Mouse (Mus musculus) liver, embryonic 15.5 days (tissue): ENCODE data around the gene Cwc22. TPM values are rescaled to one million over a fixed set of nuclear protein-coding genes. Genes with fewer than 3 reads are reported as not detected.
"Not testable (repeated sequence)": the region's sequence is repeated elsewhere in the genome, so short reads cannot be mapped to it uniquely, and the experiment has no call there.

Experiments
- ATAC-seq: fragments of 200-750 bp; cut with Nextera tagmentation; 2 replicates; pipeline ENCODE4 v1.8.0; 2017; ENCODE audit warnings: moderate number of reproducible peaks, mild to moderate bottlenecking, moderate library complexity; ENCODE audit not compliant: insufficient read depth
- H3K27ac ChIP-seq: fragments of 300-500 bp; sonication (generic); replicated peaks from 2 replicates; pipeline ENCODE4 v1.5.1; 2015; ENCODE audit warnings: mild to moderate bottlenecking, inconsistent platforms
- H3K27me3 ChIP-seq: fragments of 300-500 bp; sonication (generic); 2 replicates; pipeline ENCODE4 v1.6.1; 2015; ENCODE audit warnings: mild to moderate bottlenecking, inconsistent platforms
- H3K36me3 ChIP-seq: fragments of 300-500 bp; sonication (generic); replicated peaks from 2 replicates; pipeline ENCODE4 v1.6.1; 2015; ENCODE audit warnings: moderate library complexity, mild to moderate bottlenecking, inconsistent platforms
- H3K4me1 ChIP-seq: fragments of 300-500 bp; sonication (generic); replicated peaks from 2 replicates; pipeline ENCODE4 v1.6.1; 2015; ENCODE audit warnings: inconsistent platforms
- H3K4me2 ChIP-seq: fragments of 300-500 bp; sonication (generic); 2 replicates; pipeline ENCODE4 v1.6.1; 2015; ENCODE audit warnings: moderate library complexity, mild to moderate bottlenecking, inconsistent platforms
- H3K4me3 ChIP-seq: fragments of 300-500 bp; sonication (generic); replicated peaks from 2 replicates; pipeline ENCODE4 v1.5.1; 2015; ENCODE audit warnings: mild to moderate bottlenecking, inconsistent platforms
- H3K9ac ChIP-seq: fragments of 300-500 bp; sonication (generic); 2 replicates; pipeline ENCODE4 v1.6.1; 2015; ENCODE audit warnings: moderate library complexity, mild to moderate bottlenecking, inconsistent platforms
- H3K9me3 ChIP-seq: fragments of 300-500 bp; sonication (generic); replicated peaks from 2 replicates; pipeline ENCODE4 v1.6.1; 2016; ENCODE audit warnings: inconsistent platforms
- WGBS: fragments of 180-500 bp; shearing (Covaris S2); methylation state at CpG from one replicate; pipeline ENCODE4 v1.1.7; 2015; ENCODE audit warnings: mixed read lengths; ENCODE audit not compliant: insufficient replicate concordance; 5-methylcytosine and 5-hydroxymethylcytosine counted together
- polyA plus RNA-seq: library from polyadenylated mRNA; unstranded; fragments of >200 nt; fragmentation: Nextera tagmentation; extraction: Ambion mirVana; gene quantifications from 2 replicates; pipeline ENCODE4 v1.2.1, GENCODE M21; 2015

Gene Cwc22
- polyA plus RNA-seq, 1 experiment from 2014 or later = 11.7 TPM

GRCm38 (mm10) chr2:77895906-77896570, 50.1 kb downstream of the Cwc22 start:
- ATAC-seq, H3K9me3 ChIP-seq, H3K4me1 ChIP-seq, H3K9ac ChIP-seq, H3K4me2 ChIP-seq, H3K4me3 ChIP-seq, H3K27ac ChIP-seq, H3K27me3 ChIP-seq: not testable (repeated sequence)
- 86% methylated on average over 16 of the region's 16 CpGs for WGBS
- peaks cover 56% of the 10 kb centered on the region for H3K36me3 ChIP-seq

GRCm38 (mm10) chr2:77894896-77895295, 51.3 kb downstream of the Cwc22 start:
- WGBS = 80% methylated on average over 8 of the region's 8 CpGs
- H3K4me2 ChIP-seq = no peak overlapping the region
- no peak overlapping the region for H3K27ac ChIP-seq
- no peak overlapping the region for H3K9ac ChIP-seq
- H3K9me3 ChIP-seq = no peaks in the 10 kb centered on the region
- no peaks in the 10 kb centered on the region for H3K4me1 ChIP-seq
- H3K27me3 ChIP-seq = no peaks in the 10 kb centered on the region
- no peak overlapping the region for H3K4me3 ChIP-seq
- peaks cover 49% of the 10 kb centered on the region for H3K36me3 ChIP-seq
- no peak for ATAC-seq

- 87% methylated on average over 8 of the region's 8 CpGs for WGBS
- H3K27ac ChIP-seq = no peak overlapping the region
- H3K4me3 ChIP-seq = no peak overlapping the region
- no peaks in the 10 kb centered on the region for H3K27me3 ChIP-seq
- no peak overlapping the region for H3K4me2 ChIP-seq
- no peak overlapping the region for H3K9ac ChIP-seq
- no peaks in the 10 kb centered on the region for H3K4me1 ChIP-seq
- peaks cover 35% of the 10 kb centered on the region for H3K36me3 ChIP-seq
- H3K9me3 ChIP-seq = no peaks in the 10 kb centered on the region
- ATAC-seq = no peak
These were observed 52.7 kb downstream of the Cwc22 start for GRCm38 (mm10) chr2:77893505-77893904.

- 85% methylated on average over 4 of the region's 4 CpGs for WGBS
- H3K9ac ChIP-seq = no peak overlapping the region
- H3K27ac ChIP-seq = no peak overlapping the region
- H3K4me2 ChIP-seq = no peak overlapping the region
- H3K4me3 ChIP-seq = no peak overlapping the region
- H3K27me3 ChIP-seq = no peaks in the 10 kb centered on the region
- no peak for ATAC-seq
- no peaks in the 10 kb centered on the region for H3K9me3 ChIP-seq
- no peaks in the 10 kb centered on the region for H3K4me1 ChIP-seq
- H3K36me3 ChIP-seq = peaks cover 27% of the 10 kb centered on the region
These were observed 53.6 kb downstream of the Cwc22 start for GRCm38 (mm10) chr2:77892573-77892972.

GRCm38 (mm10) chr2:77890836-77891438, 55.2 kb downstream of the Cwc22 start:
- no peaks in the 10 kb centered on the region for H3K9me3 ChIP-seq
- H3K27me3 ChIP-seq = no peaks in the 10 kb centered on the region
- H3K4me1 ChIP-seq = no peaks in the 10 kb centered on the region
- no peak for ATAC-seq
- H3K4me2 ChIP-seq = no peak overlapping the region
- 75% methylated on average over 5 of the region's 5 CpGs for WGBS
- H3K27ac ChIP-seq = no peak overlapping the region
- no peak overlapping the region for H3K9ac ChIP-seq
- peaks cover 21% of the 10 kb centered on the region for H3K36me3 ChIP-seq
- H3K4me3 ChIP-seq = no peak overlapping the region

- H3K27me3 ChIP-seq = no peaks in the 10 kb centered on the region
- H3K27ac ChIP-seq = no peak overlapping the region
- no peak overlapping the region for H3K9ac ChIP-seq
- no peaks in the 10 kb centered on the region for H3K9me3 ChIP-seq
- H3K4me1 ChIP-seq = no peaks in the 10 kb centered on the region
- H3K4me2 ChIP-seq = no peak overlapping the region
- WGBS = 89% methylated on average over 6 of the region's 6 CpGs
- H3K4me3 ChIP-seq = no peak overlapping the region
- H3K36me3 ChIP-seq = peaks cover 20% of the 10 kb centered on the region
- ATAC-seq = no peak
These were observed 56.2 kb downstream of the Cwc22 start for GRCm38 (mm10) chr2:77889949-77890348.

GRCm38 (mm10) chr2:77889401-77889800, 56.8 kb downstream of the Cwc22 start:
- no peak overlapping the region for H3K9ac ChIP-seq
- no peak overlapping the region for H3K27ac ChIP-seq
- no peaks in the 10 kb centered on the region for H3K9me3 ChIP-seq
- no peak overlapping the region for H3K4me2 ChIP-seq
- ATAC-seq = no peak
- 81% methylated on average over 5 of the region's 5 CpGs for whole genome bisulfite sequencing
- H3K4me1 ChIP-seq = no peaks in the 10 kb centered on the region
- no peak overlapping the region for H3K4me3 ChIP-seq
- H3K27me3 ChIP-seq = no peaks in the 10 kb centered on the region
- peaks cover 14% of the 10 kb centered on the region for H3K36me3 ChIP-seq

- Histone ChIP-seq H3K9me3 (no peaks in the 10 kb centered on the region), H3K9ac (no peak overlapping the region), H3K4me3 (no peak overlapping the region), H3K4me1 (no peaks in the 10 kb centered on the region), H3K36me3 (peaks cover 11% of the 10 kb centered on the region; the same call in 1 of the 2 replicates), H3K27ac (no peak overlapping the region), H3K4me2 (no peak overlapping the region), H3K27me3 (no peaks in the 10 kb centered on the region)
- WGBS = 73% methylated on average over 2 of the region's 2 CpGs
- ATAC-seq = no peak
These were observed 57.3 kb downstream of the Cwc22 start for GRCm38 (mm10) chr2:77888826-77889225.

- no peak for ATAC-seq
- H3K27me3 ChIP-seq = no peaks in the 10 kb centered on the region
- H3K4me1 ChIP-seq = no peaks in the 10 kb centered on the region
- peaks cover 6% of the 10 kb centered on the region; the same call in 1 of the 2 replicates for H3K36me3 ChIP-seq
- H3K9ac ChIP-seq = no peak overlapping the region
- H3K9me3 ChIP-seq = no peaks in the 10 kb centered on the region
- H3K4me3 ChIP-seq = no peak overlapping the region
- no peak overlapping the region for H3K27ac ChIP-seq
- 61% methylated on average over 6 of the region's 6 CpGs for WGBS
- H3K4me2 ChIP-seq = no peak overlapping the region
These were observed 58.1 kb downstream of the Cwc22 start for GRCm38 (mm10) chr2:77888056-77888455.

- ATAC-seq = no peak
- Histone ChIP-seq H3K27me3 (no peaks in the 10 kb centered on the region), H3K4me2 (no peak overlapping the region), H3K9ac (no peak overlapping the region), H3K9me3 (no peaks in the 10 kb centered on the region), H3K4me3 (no peak overlapping the region), H3K27ac (no peak overlapping the region), H3K36me3 (peaks cover under 1% of the 10 kb centered on the region; the same call in 1 of the 2 replicates), H3K4me1 (no peaks in the 10 kb centered on the region)
- WGBS = 67% methylated on average over 4 of the region's 4 CpGs
These were observed 59.0 kb downstream of the Cwc22 start for GRCm38 (mm10) chr2:77887166-77887565.

GRCm38 (mm10) chr2:77885491-77886130, 60.6 kb downstream of the Cwc22 start:
- no peaks in the 10 kb centered on the region for H3K36me3 ChIP-seq
- H3K9me3 ChIP-seq = no peaks in the 10 kb centered on the region
- H3K27ac ChIP-seq = no peak overlapping the region
- H3K4me1 ChIP-seq = no peaks in the 10 kb centered on the region
- no peak for ATAC-seq
- H3K9ac ChIP-seq = no peak overlapping the region
- H3K4me2 ChIP-seq = no peak overlapping the region
- H3K27me3 ChIP-seq = no peaks in the 10 kb centered on the region
- WGBS = 73% methylated on average over 10 of the region's 10 CpGs
- no peak overlapping the region for H3K4me3 ChIP-seq
